Mouse (Mus musculus) lung, postnatal 4 days (tissue): ENCODE data around the gene Ptp4a2.
"Not testable (repeated sequence)": the region's sequence is repeated elsewhere in the genome, so short reads cannot be mapped to it uniquely, and the experiment has no call there.

Source experiments
- DNase-seq, 2 experiments: peaks; one replicate each; pipeline ENCODE4 v3.0.0; 2021

Gene Ptp4a2

GRCm38 (mm10) chr4:129889661-129890060 lies 78.6 kb downstream of the Ptp4a2 start:
- DNase-seq: no peak

GRCm38 (mm10) chr4:129890094-129890493 lies 79.1 kb downstream of the Ptp4a2 start:
- DNase-seq: no peak

DNA sequence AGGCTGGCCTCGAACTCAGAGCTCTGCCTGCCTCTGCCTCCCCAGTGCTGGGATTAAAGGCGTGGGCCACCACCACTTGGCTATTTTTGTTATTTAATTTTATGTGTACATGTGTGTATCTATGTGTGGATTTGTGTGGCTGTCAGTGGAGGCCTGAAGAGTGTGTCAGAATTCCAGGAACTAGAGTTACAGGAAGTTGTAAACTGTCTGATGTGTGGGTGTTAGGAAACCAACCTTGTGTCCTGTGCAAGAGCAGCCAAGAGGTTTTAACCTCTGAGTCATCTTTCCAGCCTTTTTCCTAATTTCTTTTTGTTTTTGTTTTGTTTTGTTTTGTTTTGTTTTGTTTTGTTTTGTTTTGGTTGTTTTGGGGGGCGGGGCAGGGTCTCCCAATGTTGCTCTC lies 83.8 kb downstream of the Ptp4a2 start:
- no peak for DNase-seq

GRCm38 (mm10) chr4:129898815-129899214 lies 87.8 kb downstream of the Ptp4a2 start:
- DNase-seq: not testable (repeated sequence)
